ENCODE assay signal across 13 mouse cellular contexts in the genomic region with DNA sequence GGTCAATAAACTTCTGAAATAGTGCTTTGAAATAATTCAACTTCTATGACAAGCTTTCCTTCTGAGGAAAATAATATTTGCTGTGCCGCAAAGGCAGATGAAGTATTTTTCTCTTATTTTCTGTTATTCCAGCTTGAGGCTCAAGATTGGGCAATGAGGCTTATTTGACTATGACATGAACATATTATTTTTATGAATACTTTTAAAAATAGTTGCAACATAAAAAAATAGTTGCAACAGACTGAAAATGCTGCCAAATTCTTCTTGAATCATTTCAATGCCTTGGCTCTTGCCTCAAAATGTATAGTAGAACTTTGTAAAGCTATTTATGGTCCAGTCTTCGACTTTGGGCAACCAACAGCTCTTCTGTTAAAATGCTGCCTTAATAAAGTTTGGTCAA.
"Had no signal": no experiment of that assay in that cellular context is flagged by ENCODE, and none has a peak within 500 bp of the region (broad histone marks: within the 10 kb centered on the region; RNA-seq: fewer than 3 reads in every experiment).

No protein-coding gene starts in this region.

- H3K36me3 ChIP-seq: intestine, embryonic 15.5 days; limb, embryonic 12.5 days; liver, embryonic 13.5 days; midbrain, embryonic 10.5 days; neural tube, embryonic 15.5 days had no signal

- H3K4me1 ChIP-seq: intestine, embryonic 15.5 days; limb, embryonic 12.5 days; liver, embryonic 13.5 days; midbrain, embryonic 10.5 days; neural tube, embryonic 15.5 days had no signal

- H3K4me3 ChIP-seq: intestine, embryonic 15.5 days; layer of hippocampus, adult 2 months; limb, embryonic 12.5 days; liver, embryonic 13.5 days; midbrain, embryonic 10.5 days; myocyte; neural tube, embryonic 15.5 days had no signal

- H3K27ac ChIP-seq: intestine, embryonic 15.5 days; layer of hippocampus, adult 2 months; limb, embryonic 12.5 days; liver, embryonic 13.5 days; midbrain, embryonic 10.5 days; neural tube, embryonic 15.5 days had no signal

- H3K9me3 ChIP-seq: intestine, embryonic 15.5 days; limb, embryonic 12.5 days; liver, embryonic 13.5 days; midbrain, embryonic 10.5 days; neural tube, embryonic 15.5 days had no signal

- DNase-seq: kidney, adult 8-10 months; liver; liver, embryonic 13.5 days; liver, postnatal 0 days; lung, postnatal 10 days; right cerebral cortex, adult 18-20 months; thymus, postnatal 36 days had no signal

- H3K27me3 ChIP-seq: intestine, embryonic 15.5 days; limb, embryonic 12.5 days; liver, embryonic 13.5 days; neural tube, embryonic 15.5 days had no signal

- ATAC-seq: intestine, embryonic 15.5 days; liver, postnatal 0 days had no signal

- H3K4me2 ChIP-seq: intestine, embryonic 15.5 days; limb, embryonic 12.5 days; liver, embryonic 13.5 days; neural tube, embryonic 15.5 days had no signal

- H3K9ac ChIP-seq: intestine, embryonic 15.5 days; limb, embryonic 12.5 days; liver, embryonic 13.5 days; liver, postnatal 0 days; neural tube, embryonic 15.5 days had no signal
